Mouse (Mus musculus) embryonic facial prominence, embryonic 15.5 days (tissue): ENCODE data around the gene Gm20431. TPM values are rescaled to one million over a fixed set of nuclear protein-coding genes. Genes with fewer than 3 reads are reported as not detected.
"Not testable (repeated sequence)": the region's sequence is repeated elsewhere in the genome, so short reads cannot be mapped to it uniquely, and the experiment has no call there.

ENCODE experiments used
- ATAC-seq: fragments of 200-750 bp; cut with Nextera tagmentation; 2 replicates; pipeline ENCODE4 v1.8.0; 2017; ENCODE audit warnings: low read depth, moderate TSS enrichment; ENCODE audit not compliant: insufficient number of reproducible peaks, low FRiP score, low TSS enrichment
- H3K27ac ChIP-seq: fragments of 300-500 bp; sonication (generic); replicated peaks from 2 replicates; pipeline ENCODE4 v1.5.1; 2015; ENCODE audit warnings: mild to moderate bottlenecking, inconsistent platforms
- H3K27me3 ChIP-seq: fragments of 300-500 bp; sonication (generic); 2 replicates; pipeline ENCODE4 v1.6.1; 2015; ENCODE audit warnings: inconsistent platforms
- H3K36me3 ChIP-seq: fragments of 300-500 bp; sonication (generic); 2 replicates; pipeline ENCODE4 v1.6.1; 2015; ENCODE audit warnings: mild to moderate bottlenecking, inconsistent platforms
- H3K4me1 ChIP-seq: fragments of 300-500 bp; sonication (generic); 2 replicates; pipeline ENCODE4 v1.6.1; 2015; ENCODE audit warnings: inconsistent platforms
- H3K4me2 ChIP-seq: fragments of 300-500 bp; sonication (generic); replicated peaks from 2 replicates; pipeline ENCODE4 v1.6.1; 2015; ENCODE audit warnings: mild to moderate bottlenecking, inconsistent platforms
- H3K4me3 ChIP-seq: fragments of 300-500 bp; sonication (generic); replicated peaks from 2 replicates; pipeline ENCODE4 v1.5.1; 2015; ENCODE audit warnings: mild to moderate bottlenecking, inconsistent platforms
- H3K9ac ChIP-seq: fragments of 300-500 bp; sonication (generic); 2 replicates; pipeline ENCODE4 v1.6.1; 2015; ENCODE audit warnings: inconsistent platforms
- H3K9me3 ChIP-seq: fragments of 300-500 bp; sonication (generic); replicated peaks from 2 replicates; pipeline ENCODE4 v1.6.1; 2016; ENCODE audit warnings: inconsistent platforms
- WGBS: fragments of 180-500 bp; shearing (Covaris S2); methylation state at CpG from one replicate; pipeline ENCODE4 v1.1.7; 2015; 5-methylcytosine and 5-hydroxymethylcytosine counted together
- polyA plus RNA-seq: library from polyadenylated mRNA; unstranded; fragments of >200 nt; fragmentation: Nextera tagmentation; extraction: Ambion mirVana; gene quantifications from 2 replicates; pipeline ENCODE4 v1.2.1, GENCODE M21; 2015

Gene Gm20431
- polyA plus RNA-seq, 1 experiment from 2014 or later, result 10.0 TPM

DNA sequence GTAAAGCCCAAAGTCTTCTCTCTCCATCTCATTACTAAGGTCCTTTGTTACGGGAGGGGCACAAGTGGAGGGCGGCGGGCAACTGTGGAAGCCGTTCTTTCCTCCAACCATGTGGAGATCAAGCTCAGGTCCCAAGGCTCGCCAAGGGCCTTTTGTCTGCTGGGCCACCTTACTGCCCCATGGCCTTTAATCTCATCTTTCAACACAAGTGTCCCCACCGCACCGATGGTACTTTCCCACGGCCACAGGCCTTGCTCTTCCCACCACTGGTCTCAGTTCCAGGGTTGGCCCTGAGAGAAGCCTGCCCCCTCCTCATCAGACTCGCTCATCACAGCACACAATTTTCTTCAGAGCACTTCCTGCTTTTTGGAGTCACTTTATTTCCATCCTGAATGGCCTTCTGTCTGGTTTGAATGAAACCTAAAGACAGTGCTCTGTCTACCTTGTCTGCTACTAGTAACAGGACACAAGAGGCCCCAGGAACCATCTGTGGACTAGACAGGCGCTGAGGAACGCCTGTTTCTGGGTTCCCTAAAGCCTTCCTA, 31.6 kb downstream of the Gm20431 start:
- no peaks in the 10 kb centered on the region for H3K9me3 ChIP-seq
- H3K36me3 ChIP-seq, result peaks cover 17% of the 10 kb centered on the region; the same call in 1 of the 2 replicates
- 73% methylated on average over 11 of the region's 11 CpGs for WGBS
- H3K27me3 ChIP-seq, result no peaks in the 10 kb centered on the region
- ATAC-seq, result no peak
- no peak overlapping the region; the same call in 1 of the 2 replicates for H3K4me3 ChIP-seq
- peak overlapping the region; percentile 88 for H3K27ac ChIP-seq
- H3K9ac ChIP-seq, result peak overlapping the region; percentile 9; the same call in 1 of the 2 replicates
- peaks cover 63% of the 10 kb centered on the region for H3K4me1 ChIP-seq
- peak overlapping the region; percentile 75 for H3K4me2 ChIP-seq

DNA sequence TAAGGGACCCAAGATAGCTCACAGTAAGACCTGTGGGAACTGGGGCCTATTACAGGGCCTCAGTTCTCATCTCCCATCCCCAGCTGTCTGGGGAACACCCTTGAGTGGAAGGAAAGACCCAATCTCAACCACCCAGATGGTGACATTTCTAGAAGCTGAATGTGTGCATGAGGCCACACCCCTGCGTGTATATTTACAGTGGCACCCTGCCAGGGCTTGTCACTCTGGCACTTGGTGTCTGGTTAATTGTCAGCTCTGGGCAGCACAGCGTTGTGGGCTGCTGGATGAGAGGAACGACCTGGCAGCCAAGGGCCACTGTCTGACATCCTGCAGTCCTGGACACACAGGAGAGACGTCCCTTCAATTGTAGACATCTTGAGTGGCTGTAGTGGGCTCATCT, 32.4 kb downstream of the Gm20431 start:
- ATAC-seq, result no peak
- Histone ChIP-seq H3K4me3 (no peak overlapping the region), H3K9me3 (no peaks in the 10 kb centered on the region), H3K4me1 (peaks cover 60% of the 10 kb centered on the region), H3K36me3 (peaks cover 17% of the 10 kb centered on the region; the same call in 1 of the 2 replicates), H3K9ac (no peak overlapping the region), H3K27ac (peak overlapping the region; percentile 22; the same call in 1 of the 2 replicates), H3K27me3 (no peaks in the 10 kb centered on the region), H3K4me2 (no peak overlapping the region)
- WGBS, result 57% methylated on average over 4 of the region's 4 CpGs

- Histone ChIP-seq H3K4me2 (no peak overlapping the region), H3K27ac (no peak overlapping the region), H3K9ac (no peak overlapping the region), H3K4me3 (no peak overlapping the region), H3K4me1 (peaks cover 44% of the 10 kb centered on the region), H3K36me3 (peaks cover 20% of the 10 kb centered on the region; the same call in 1 of the 2 replicates), H3K9me3 (no peaks in the 10 kb centered on the region), H3K27me3 (no peaks in the 10 kb centered on the region)
- WGBS, result 90% methylated on average over 7 of the region's 7 CpGs
- ATAC-seq, result no peak
These were observed 34.3 kb downstream of the Gm20431 start for GRCm38 (mm10) chr2:167627019-167627418.

DNA sequence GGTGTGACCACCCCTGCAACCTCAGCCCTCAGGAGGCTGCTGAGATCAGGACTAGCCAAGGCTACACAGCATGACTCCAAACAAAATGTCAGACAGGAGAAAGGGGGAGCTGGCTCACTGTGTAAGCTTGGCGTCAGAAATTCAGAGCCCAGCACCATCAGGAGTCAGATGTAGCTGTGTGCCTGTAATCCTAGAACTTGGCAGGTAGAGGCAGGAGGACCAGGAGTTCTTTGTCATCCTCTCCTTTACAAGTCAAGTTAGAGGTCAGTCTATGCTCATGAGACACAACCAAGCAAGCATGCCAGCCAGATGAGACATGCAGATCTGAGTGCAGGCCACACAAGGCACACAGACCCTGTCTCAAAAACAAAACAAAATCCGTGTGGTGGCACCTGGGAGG, 35.6 kb downstream of the Gm20431 start:
- no peak overlapping the region for H3K27ac ChIP-seq
- H3K27me3 ChIP-seq, result no peaks in the 10 kb centered on the region
- no peak overlapping the region for H3K9ac ChIP-seq
- no peak overlapping the region for H3K4me2 ChIP-seq
- ATAC-seq, result no peak
- H3K4me3 ChIP-seq, result no peak overlapping the region
- no peaks in the 10 kb centered on the region for H3K9me3 ChIP-seq
- WGBS, result 54% methylated on average over 2 of the region's 2 CpGs
- peaks cover 39% of the 10 kb centered on the region for H3K4me1 ChIP-seq
- H3K36me3 ChIP-seq, result peaks cover 23% of the 10 kb centered on the region; the same call in 1 of the 2 replicates

DNA sequence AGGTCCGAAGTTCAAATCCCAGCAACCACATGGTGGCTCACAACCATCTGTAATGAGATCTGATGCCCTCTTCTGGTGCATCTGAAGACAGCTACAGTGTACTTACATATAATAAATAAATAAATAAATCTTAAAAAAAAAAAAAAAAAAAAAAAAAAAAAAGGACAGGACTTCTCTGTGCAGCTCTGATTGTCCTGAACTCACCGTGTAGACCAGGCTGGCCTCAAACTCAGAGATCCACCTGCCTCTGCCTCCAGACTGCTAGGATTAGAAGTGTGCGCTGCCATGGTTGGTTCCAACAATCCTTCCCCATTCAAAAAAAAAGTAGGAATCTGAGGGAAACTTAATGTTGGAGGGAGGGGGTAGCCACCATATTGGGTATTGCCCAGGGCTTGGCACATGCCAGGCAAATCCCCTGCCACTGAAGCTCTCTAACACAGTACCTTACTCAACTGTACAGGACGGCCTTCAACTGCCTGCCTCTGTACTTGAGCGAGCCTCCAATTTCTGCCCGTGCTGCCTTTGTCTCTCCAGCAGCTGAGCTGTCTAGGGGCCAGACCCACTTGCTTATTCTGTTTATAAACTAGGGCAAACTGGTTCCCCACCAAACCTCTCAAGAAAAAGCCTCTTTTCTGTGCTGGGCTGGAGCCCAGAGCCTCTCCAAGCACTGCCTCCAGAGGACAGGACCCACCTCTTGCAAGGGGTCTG, 36.8 kb downstream of the Gm20431 start:
- Histone ChIP-seq H3K4me3 (no peak overlapping the region), H3K9ac (no peak overlapping the region), H3K27me3 (no peaks in the 10 kb centered on the region), H3K9me3 (no peaks in the 10 kb centered on the region), H3K27ac (no peak overlapping the region), H3K36me3 (peaks cover 24% of the 10 kb centered on the region; the same call in 1 of the 2 replicates), H3K4me1 (peaks cover 27% of the 10 kb centered on the region), H3K4me2 (no peak overlapping the region)
- ATAC-seq, result no peak
- WGBS, result 89% methylated on average over 6 of the region's 6 CpGs

GRCm38 (mm10) chr2:167622965-167623364, 38.3 kb downstream of the Gm20431 start:
- WGBS, result 70% methylated on average over 5 of the region's 5 CpGs
- no peak for ATAC-seq
- Histone ChIP-seq H3K27ac (no peak overlapping the region), H3K4me2 (no peak overlapping the region), H3K27me3 (no peaks in the 10 kb centered on the region), H3K36me3 (peaks cover 25% of the 10 kb centered on the region; the same call in 1 of the 2 replicates), H3K9ac (no peak overlapping the region), H3K4me1 (peaks cover 18% of the 10 kb centered on the region), H3K4me3 (no peak overlapping the region), H3K9me3 (no peaks in the 10 kb centered on the region)

- no peak for ATAC-seq
- H3K4me1 ChIP-seq, result peaks cover 18% of the 10 kb centered on the region
- H3K27me3 ChIP-seq, result no peaks in the 10 kb centered on the region
- 81% methylated on average over 13 of the region's 13 CpGs for WGBS
- H3K36me3 ChIP-seq, result peaks cover 29% of the 10 kb centered on the region
- no peak overlapping the region for H3K9ac ChIP-seq
- no peak overlapping the region for H3K27ac ChIP-seq
- H3K9me3 ChIP-seq, result no peaks in the 10 kb centered on the region
- H3K4me3 ChIP-seq, result no peak overlapping the region
- no peak overlapping the region for H3K4me2 ChIP-seq
These were observed 38.9 kb downstream of the Gm20431 start for GRCm38 (mm10) chr2:167622352-167622751.

GRCm38 (mm10) chr2:167621255-167622087, 39.8 kb downstream of the Gm20431 start:
- peaks cover 30% of the 10 kb centered on the region for H3K36me3 ChIP-seq
- no peak for ATAC-seq
- no peaks in the 10 kb centered on the region for H3K27me3 ChIP-seq
- no peaks in the 10 kb centered on the region for H3K9me3 ChIP-seq
- H3K4me1 ChIP-seq, result peaks cover 18% of the 10 kb centered on the region
- no peak overlapping the region for H3K4me2 ChIP-seq
- no peak overlapping the region for H3K27ac ChIP-seq
- H3K4me3 ChIP-seq, result no peak overlapping the region
- 75% methylated on average over 9 of the region's 9 CpGs for WGBS
- H3K9ac ChIP-seq, result no peak overlapping the region

DNA sequence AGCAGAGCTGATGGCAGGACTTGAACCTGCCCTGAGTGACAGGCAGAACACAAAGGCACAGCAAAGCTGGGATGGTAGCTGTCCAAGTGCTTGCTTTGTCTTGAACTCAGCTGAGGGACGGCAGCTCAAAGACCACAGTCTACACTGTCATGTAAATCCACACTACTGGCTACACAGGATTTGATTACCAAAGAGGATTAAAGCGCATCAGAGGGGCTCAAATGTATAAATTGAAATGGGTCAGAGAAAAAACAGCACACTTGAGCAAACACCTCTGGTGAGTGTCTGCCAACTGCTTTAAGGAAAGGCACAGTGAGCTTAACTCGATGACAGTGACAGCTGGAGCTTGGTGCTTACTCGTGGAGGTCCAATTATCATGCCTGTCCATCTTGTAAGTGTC, 43.8 kb downstream of the Gm20431 start:
- Histone ChIP-seq H3K4me1 (peaks cover 7% of the 10 kb centered on the region; the same call in 1 of the 2 replicates), H3K4me3 (no peak overlapping the region), H3K27me3 (no peaks in the 10 kb centered on the region), H3K9me3 (no peaks in the 10 kb centered on the region), H3K4me2 (no peak overlapping the region), H3K27ac (no peak overlapping the region), H3K9ac (no peak overlapping the region), H3K36me3 (peaks cover 67% of the 10 kb centered on the region)
- WGBS, result 64% methylated on average over 4 of the region's 4 CpGs
- no peak for ATAC-seq

DNA sequence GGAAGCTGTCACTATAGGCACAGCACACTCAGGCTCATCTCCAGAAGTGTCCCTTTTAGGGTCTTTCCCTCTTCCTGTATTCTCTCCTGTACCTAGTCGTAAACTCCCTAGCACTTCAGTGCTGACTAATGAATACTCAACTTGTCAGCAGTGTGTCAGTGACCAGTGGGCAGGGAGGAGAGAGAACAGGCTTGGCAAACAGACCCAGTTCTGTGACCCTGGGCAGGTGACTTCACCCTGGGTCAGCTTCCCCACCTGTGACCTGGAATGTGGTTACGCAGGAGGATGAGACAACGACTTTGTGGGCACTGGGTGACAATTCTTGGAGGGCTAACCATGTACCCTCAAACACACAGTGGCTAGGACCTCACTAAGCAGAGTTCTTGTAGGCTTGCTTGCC, 44.3 kb downstream of the Gm20431 start:
- Histone ChIP-seq H3K9me3 (no peaks in the 10 kb centered on the region), H3K36me3 (peaks cover 68% of the 10 kb centered on the region), H3K4me1 (peaks cover 7% of the 10 kb centered on the region; the same call in 1 of the 2 replicates), H3K27ac (no peak overlapping the region), H3K9ac (no peak overlapping the region), H3K4me2 (no peak overlapping the region), H3K4me3 (no peak overlapping the region), H3K27me3 (no peaks in the 10 kb centered on the region)
- no peak for ATAC-seq
- WGBS, result 91% methylated on average over 3 of the region's 3 CpGs

DNA sequence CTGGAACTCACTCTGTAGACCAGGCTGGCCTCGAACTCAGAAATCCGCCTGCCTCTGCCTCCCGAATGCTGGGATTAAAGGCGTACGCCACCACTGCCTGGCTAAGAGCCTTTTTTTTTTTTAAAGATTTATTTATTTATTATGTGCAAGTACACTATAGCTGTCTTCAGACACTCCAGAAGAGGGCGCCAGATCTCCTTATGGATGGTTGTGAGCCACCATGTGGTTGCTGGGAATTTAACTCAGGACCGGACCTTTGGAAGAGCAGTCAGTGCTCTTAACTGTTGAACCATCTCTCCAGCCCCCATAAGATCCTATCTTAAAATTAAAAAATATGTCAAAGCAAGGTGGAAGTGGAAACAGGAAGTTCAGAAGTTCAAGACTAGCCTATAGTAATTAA, 48.0 kb downstream of the Gm20431 start:
- ATAC-seq, H3K27me3 ChIP-seq, H3K4me3 ChIP-seq, H3K4me1 ChIP-seq, H3K9ac ChIP-seq, H3K9me3 ChIP-seq, H3K27ac ChIP-seq, H3K4me2 ChIP-seq: not testable (repeated sequence)
- WGBS, result 91% methylated on average over 7 of the region's 7 CpGs
- H3K36me3 ChIP-seq, result peaks cover 80% of the 10 kb centered on the region
